Comparison of ENCODE assay signal across 10 mouse cellular contexts in the genomic region with DNA sequence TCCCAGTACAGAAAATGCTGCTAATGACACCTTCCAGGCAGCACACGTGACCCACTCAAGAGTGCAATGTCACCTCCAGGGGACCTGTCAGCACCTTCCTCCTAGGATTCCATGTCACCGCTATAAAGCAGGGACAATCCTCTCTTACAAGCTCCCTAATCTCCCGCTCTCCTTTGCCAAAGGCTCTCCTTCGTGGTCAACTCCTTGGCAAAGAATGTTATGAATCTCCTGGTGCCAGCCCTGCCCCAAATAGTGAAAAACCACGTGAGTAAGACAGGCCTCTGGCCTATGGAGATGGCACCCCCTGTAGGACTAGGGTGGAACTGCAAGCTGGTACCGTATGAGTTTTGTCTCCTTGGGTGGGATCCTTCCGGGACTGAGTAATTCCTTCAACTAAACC. TPM values are rescaled to one million over a fixed set of nuclear protein-coding genes. Genes with fewer than 3 reads are reported as not detected.
DNase-seq lines count a peak whose midpoint lies in the region; ATAC-seq lines count a peak whose summit lies in the region.
"Had no signal": no experiment of that assay in that cellular context is flagged by ENCODE, and none has a peak within 500 bp of the region (broad histone marks: within the 10 kb centered on the region; RNA-seq: fewer than 3 reads in every experiment).

No protein-coding gene starts in this region.

- ATAC-seq in midbrain, embryonic 16.5 days, result no peak
- ATAC-seq in cerebellum, adult (ENCODE audit: insufficient number of reproducible peaks, low FRiP score, low TSS enrichment), result no peak

- no peak overlapping the region for H3K9ac ChIP-seq in midbrain, embryonic 16.5 days (ENCODE audit: low read depth, low read length)

- no peak overlapping the region for H3K4me2 ChIP-seq in midbrain, embryonic 16.5 days (ENCODE audit: low read length)

- WGBS in midbrain, embryonic 10.5 days, result 59% methylated on average over 7 of the region's 7 CpGs
- WGBS in midbrain, embryonic 16.5 days, result 63% methylated on average over 7 of the region's 7 CpGs

- H3K27ac ChIP-seq in midbrain, embryonic 10.5 days (replicated peaks), result no peak overlapping the region
- no peak overlapping the region for H3K27ac ChIP-seq in midbrain, embryonic 16.5 days (ENCODE audit: low read length)
- H3K27ac ChIP-seq: macrophage had no signal

- H3K4me1 ChIP-seq in midbrain, embryonic 10.5 days, result peaks cover 7% of the 10 kb centered on the region; the same call in 1 of the 2 replicates
- peaks cover 9% of the 10 kb centered on the region; the same call in 1 of the 2 replicates for H3K4me1 ChIP-seq in midbrain, embryonic 16.5 days (ENCODE audit: control insufficient read depth, insufficient read depth, low read length)

- H3K27me3 ChIP-seq in midbrain, embryonic 10.5 days (ENCODE audit: low read depth, poor library complexity, severe bottlenecking), result no peaks in the 10 kb centered on the region
- H3K27me3 ChIP-seq in midbrain, embryonic 16.5 days (ENCODE audit: control insufficient read depth, insufficient read depth, low read depth, low read length), result no peaks in the 10 kb centered on the region

- DNase-seq in midbrain, embryonic 10.5 days (ENCODE audit: low spot score), result peak; percentile 20
- DNase-seq in adrenal gland, adult 2 months, result peak; percentile 59
- peak; percentile 49 for DNase-seq in heart, adult 8-10 months (ENCODE audit: low spot score)
- DNase-seq in lung, postnatal 10 days, result peak; percentile 67
- DNase-seq in urinary bladder, postnatal 25 days (ENCODE audit: low spot score), result no peak
- DNase-seq in layer of hippocampus, adult 9-11 months, result no peak

- no peak overlapping the region for H3K4me3 ChIP-seq in midbrain, embryonic 10.5 days
- no peak overlapping the region for H3K4me3 ChIP-seq in midbrain, embryonic 16.5 days (ENCODE audit: low read depth, low read length)

- H3K9me3 ChIP-seq in midbrain, embryonic 10.5 days (replicated peaks), result no peaks in the 10 kb centered on the region
- H3K9me3 ChIP-seq in midbrain, embryonic 16.5 days (replicated peaks; ENCODE audit: control insufficient read depth, low read length, poor library complexity, severe bottlenecking), result no peaks in the 10 kb centered on the region

- no peaks in the 10 kb centered on the region for H3K36me3 ChIP-seq in midbrain, embryonic 10.5 days
- no peaks in the 10 kb centered on the region for H3K36me3 ChIP-seq in midbrain, embryonic 16.5 days (ENCODE audit: control insufficient read depth, insufficient read depth, low read length)

RNA-seq across cellular contexts. Expression of a gene that starts 16.3 kb away (rescaled TPM):
- not detected in 2 replicates for polyA plus RNA-seq in midbrain, embryonic 10.5 days (2016; fragmentation: Nextera tagmentation; extraction: Ambion mirVana)
- 0.88 and 1.0 TPM in 2 replicates for polyA plus RNA-seq in midbrain, embryonic 16.5 days (2015; fragmentation: Nextera tagmentation; extraction: Ambion mirVana)
- total RNA-seq in adrenal gland, adult 2 months (2021), result under 1 TPM; 0.17 to 0.23 TPM
- polyA plus RNA-seq in adrenal gland, adult 2 months (2012; rRNA removed), result 0.06 and 0.27 TPM in 2 replicates
- total RNA-seq in heart, adult 8-10 months (2022), result under 1 TPM in 2 of 4 experiments, not detected in 2; 0.16 to 0.55 TPM
- polyA plus RNA-seq: macrophage had no signal

RNA-seq across cellular contexts. Expression of a gene that starts 16.6 kb away (rescaled TPM):
- 0.19 and 0.25 TPM in 2 replicates for polyA plus RNA-seq in midbrain, embryonic 10.5 days (2016; fragmentation: Nextera tagmentation; extraction: Ambion mirVana)
- polyA plus RNA-seq in midbrain, embryonic 16.5 days (2015; fragmentation: Nextera tagmentation; extraction: Ambion mirVana), result 0.25 and 0.36 TPM in 2 replicates
- under 1 TPM in 1 of 2 experiments, not detected in 1; 0.17 TPM for total RNA-seq in adrenal gland, adult 2 months (2021)
- 0.40 and 0.54 TPM in 2 replicates for polyA plus RNA-seq in adrenal gland, adult 2 months (2012; rRNA removed)
- not detected for total RNA-seq in heart, adult 8-10 months (2022)
- polyA plus RNA-seq: macrophage had no signal

RNA-seq across cellular contexts. Expression of a gene that starts 44.5 kb away (rescaled TPM):
- not detected in 2 replicates for polyA plus RNA-seq in midbrain, embryonic 10.5 days (2016; fragmentation: Nextera tagmentation; extraction: Ambion mirVana)
- polyA plus RNA-seq in midbrain, embryonic 16.5 days (2015; fragmentation: Nextera tagmentation; extraction: Ambion mirVana), result not detected in 2 replicates
- total RNA-seq in adrenal gland, adult 2 months (2021), result not detected
- not detected in 2 replicates for polyA plus RNA-seq in adrenal gland, adult 2 months (2012; rRNA removed)
- not detected for total RNA-seq in heart, adult 8-10 months (2022)
- polyA plus RNA-seq: embryonic facial prominence, embryonic 14.5 days; macrophage had no signal

RNA-seq across cellular contexts. Expression of a gene that starts 50.7 kb away (rescaled TPM):
- polyA plus RNA-seq in midbrain, embryonic 10.5 days (2016; fragmentation: Nextera tagmentation; extraction: Ambion mirVana), result not detected in 2 replicates
- polyA plus RNA-seq in midbrain, embryonic 16.5 days (2015; fragmentation: Nextera tagmentation; extraction: Ambion mirVana), result not detected in 2 replicates
- total RNA-seq in adrenal gland, adult 2 months (2021), result not detected
- polyA plus RNA-seq in adrenal gland, adult 2 months (2012; rRNA removed), result not detected in 2 replicates
- not detected for total RNA-seq in heart, adult 8-10 months (2022)
- polyA plus RNA-seq: embryonic facial prominence, embryonic 14.5 days; macrophage had no signal

Comparison
In these comparisons a context has a peak if more than half of its experiments do, and no peak if none do; other contexts are left out.
1. DNase-seq: peak in midbrain, embryonic 10.5 days (single experiment), adrenal gland, adult 2 months (single experiment), heart, adult 8-10 months (single experiment) and lung, postnatal 10 days (single experiment); none in urinary bladder, postnatal 25 days (single experiment) and layer of hippocampus, adult 9-11 months (single experiment).